Mouse (Mus musculus) stomach, embryonic 16.5 days (tissue): Measurements from ENCODE around the gene Rapgef4. TPM values are rescaled to one million over a fixed set of nuclear protein-coding genes. Genes with fewer than 3 reads are reported as not detected.

Experiments
- ATAC-seq: fragments of 200-750 bp; cut with Nextera tagmentation; 2 replicates; pipeline ENCODE4 v1.8.0; 2017; ENCODE audit warnings: moderate number of reproducible peaks, moderate TSS enrichment; ENCODE audit not compliant: insufficient read depth, low FRiP score
- H3K27ac ChIP-seq: fragments of 300-500 bp; sonication (generic); 2 replicates; pipeline ENCODE4 v1.5.1; 2014; ENCODE audit warnings: low read length
- H3K27me3 ChIP-seq: fragments of 300-500 bp; sonication (generic); 2 replicates; pipeline ENCODE4 v1.6.1; 2014; ENCODE audit warnings: low read length, control low read depth, mixed read lengths; ENCODE audit not compliant: control insufficient read depth, insufficient read depth
- H3K36me3 ChIP-seq: fragments of 300-500 bp; sonication (generic); 2 replicates; pipeline ENCODE4 v1.6.1; 2014; ENCODE audit warnings: low read length; ENCODE audit not compliant: control insufficient read depth, insufficient read depth
- H3K4me1 ChIP-seq: fragments of 300-500 bp; sonication (generic); 2 replicates; pipeline ENCODE4 v1.6.1; 2014; ENCODE audit warnings: low read length, control low read depth, mixed read lengths; ENCODE audit not compliant: control insufficient read depth, insufficient read depth
- H3K4me2 ChIP-seq: fragments of 300-500 bp; sonication (generic); 2 replicates; pipeline ENCODE4 v1.6.1; 2014; ENCODE audit warnings: low read depth, low read length, mixed read lengths
- H3K4me3 ChIP-seq: fragments of 300-500 bp; sonication (generic); replicated peaks from 2 replicates; pipeline ENCODE4 v1.5.1; 2014; ENCODE audit warnings: mild to moderate bottlenecking, low read length
- H3K9ac ChIP-seq: fragments of 300-500 bp; sonication (generic); 2 replicates; pipeline ENCODE4 v1.6.1; 2014; ENCODE audit warnings: low read length
- H3K9me3 ChIP-seq: fragments of 300-500 bp; sonication (generic); replicated peaks from 2 replicates; pipeline ENCODE4 v1.6.1; 2016; ENCODE audit warnings: low read length, control low read depth; ENCODE audit not compliant: control insufficient read depth
- WGBS: fragments of 180-500 bp; shearing (Covaris S2); extraction: QIAGEN DNeasy Blood & Tissue Kit; methylation state at CpG from one replicate; pipeline ENCODE4 v1.1.7; 2014; 5-methylcytosine and 5-hydroxymethylcytosine counted together
- polyA plus RNA-seq: library from polyadenylated mRNA; unstranded; fragments of >200 nt; fragmentation: Nextera tagmentation; extraction: Ambion mirVana; gene quantifications from 2 replicates; pipeline ENCODE4 v1.2.1, GENCODE M21; 2015

Gene Rapgef4
- polyA plus RNA-seq, 1 experiment from 2014 or later: 5.6 TPM

- Histone ChIP-seq H3K27ac (no peak overlapping the region), H3K4me3 (no peak overlapping the region), H3K27me3 (no peaks in the 10 kb centered on the region), H3K36me3 (no peaks in the 10 kb centered on the region), H3K4me2 (no peak overlapping the region), H3K9ac (no peak overlapping the region), H3K4me1 (peaks cover 8% of the 10 kb centered on the region), H3K9me3 (no peaks in the 10 kb centered on the region)
- WGBS: 25% methylated on average over 3 of the region's 3 CpGs
- no peak for ATAC-seq
Observed at GRCm38 (mm10) chr2:72092046-72092445, 111.0 kb downstream of the Rapgef4 start.

GRCm38 (mm10) chr2:72093402-72094037, 112.5 kb downstream of the Rapgef4 start:
- Histone ChIP-seq H3K4me3 (no peak overlapping the region), H3K4me1 (peaks cover 8% of the 10 kb centered on the region), H3K27ac (peak overlapping the region; percentile 82; the same call in 1 of the 2 replicates), H3K27me3 (no peaks in the 10 kb centered on the region), H3K9me3 (no peaks in the 10 kb centered on the region), H3K9ac (no peak overlapping the region), H3K36me3 (no peaks in the 10 kb centered on the region), H3K4me2 (no peak overlapping the region)
- 75% methylated on average over 20 of the region's 20 CpGs for WGBS
- ATAC-seq: no peak

- Histone ChIP-seq H3K27me3 (no peaks in the 10 kb centered on the region), H3K4me3 (no peak overlapping the region), H3K4me2 (no peak overlapping the region), H3K9me3 (no peaks in the 10 kb centered on the region), H3K27ac (peak overlapping the region; percentile 82), H3K4me1 (peaks cover 8% of the 10 kb centered on the region), H3K36me3 (no peaks in the 10 kb centered on the region), H3K9ac (no peak overlapping the region)
- WGBS: 73% methylated on average over 8 of the region's 8 CpGs
- ATAC-seq: no peak
Observed at GRCm38 (mm10) chr2:72094038-72094437, 113.0 kb downstream of the Rapgef4 start.

- no peak for ATAC-seq
- H3K27ac ChIP-seq: peak overlapping the region; percentile 82
Observed at GRCm38 (mm10) chr2:72094446-72094845, 113.4 kb downstream of the Rapgef4 start.

GRCm38 (mm10) chr2:72095002-72095401, 114.0 kb downstream of the Rapgef4 start:
- Histone ChIP-seq H3K27me3 (no peaks in the 10 kb centered on the region), H3K4me3 (no peak overlapping the region), H3K9ac (no peak overlapping the region), H3K4me2 (no peak overlapping the region), H3K36me3 (no peaks in the 10 kb centered on the region), H3K9me3 (no peaks in the 10 kb centered on the region), H3K4me1 (peaks cover 8% of the 10 kb centered on the region), H3K27ac (peak overlapping the region; percentile 34; the same call in 1 of the 2 replicates)
- no peak for ATAC-seq
- WGBS: 58% methylated on average over 6 of the region's 6 CpGs

More at GRCm38 (mm10) chr2:72094446-72094845, 113.4 kb downstream of the Rapgef4 start:
- H3K4me1 ChIP-seq: peaks cover 8% of the 10 kb centered on the region
- H3K4me3 ChIP-seq: no peak overlapping the region
- H3K36me3 ChIP-seq: no peaks in the 10 kb centered on the region
- H3K4me2 ChIP-seq: no peak overlapping the region
- WGBS: 45% methylated on average over 7 of the region's 7 CpGs
- H3K9me3 ChIP-seq: no peaks in the 10 kb centered on the region
- H3K9ac ChIP-seq: no peak overlapping the region
- H3K27me3 ChIP-seq: no peaks in the 10 kb centered on the region

GRCm38 (mm10) chr2:72096345-72096744, 115.3 kb downstream of the Rapgef4 start:
- Histone ChIP-seq H3K27ac (no peak overlapping the region), H3K4me1 (peaks cover 8% of the 10 kb centered on the region), H3K27me3 (no peaks in the 10 kb centered on the region), H3K9ac (no peak overlapping the region), H3K9me3 (no peaks in the 10 kb centered on the region), H3K36me3 (no peaks in the 10 kb centered on the region), H3K4me3 (no peak overlapping the region), H3K4me2 (no peak overlapping the region)
- 32% methylated on average over 3 of the region's 3 CpGs for WGBS
- no peak for ATAC-seq

- no peak overlapping the region for H3K4me3 ChIP-seq
- H3K9me3 ChIP-seq: no peaks in the 10 kb centered on the region
- no peak for ATAC-seq
- 79% methylated on average over 8 of the region's 8 CpGs for WGBS
- no peak overlapping the region for H3K27ac ChIP-seq
- H3K36me3 ChIP-seq: no peaks in the 10 kb centered on the region
- peaks cover 8% of the 10 kb centered on the region for H3K4me1 ChIP-seq
- no peak overlapping the region for H3K9ac ChIP-seq
- no peak overlapping the region for H3K4me2 ChIP-seq
- H3K27me3 ChIP-seq: no peaks in the 10 kb centered on the region
Observed at GRCm38 (mm10) chr2:72098366-72098765, 117.3 kb downstream of the Rapgef4 start.

- 67% methylated on average over 8 of the region's 8 CpGs for WGBS
Observed at GRCm38 (mm10) chr2:72104604-72105003, 123.6 kb downstream of the Rapgef4 start.

GRCm38 (mm10) chr2:72107525-72108180, 126.6 kb downstream of the Rapgef4 start:
- 67% methylated on average over 12 of the region's 12 CpGs for WGBS
- no peaks in the 10 kb centered on the region for H3K36me3 ChIP-seq
- no peak for ATAC-seq

More at GRCm38 (mm10) chr2:72104604-72105003, 123.6 kb downstream of the Rapgef4 start:
- H3K27ac ChIP-seq: no peak overlapping the region
- no peaks in the 10 kb centered on the region for H3K36me3 ChIP-seq
- no peaks in the 10 kb centered on the region for H3K4me1 ChIP-seq
- H3K27me3 ChIP-seq: no peaks in the 10 kb centered on the region
- H3K9ac ChIP-seq: no peak overlapping the region
- H3K4me2 ChIP-seq: no peak overlapping the region
- no peak for ATAC-seq
- H3K4me3 ChIP-seq: no peak overlapping the region
- no peaks in the 10 kb centered on the region for H3K9me3 ChIP-seq

More at GRCm38 (mm10) chr2:72107525-72108180, 126.6 kb downstream of the Rapgef4 start:
- no peaks in the 10 kb centered on the region for H3K9me3 ChIP-seq
- H3K4me2 ChIP-seq: no peak overlapping the region
- H3K9ac ChIP-seq: no peak overlapping the region
- H3K27ac ChIP-seq: no peak overlapping the region
- no peaks in the 10 kb centered on the region for H3K27me3 ChIP-seq
- H3K4me3 ChIP-seq: no peak overlapping the region
- H3K4me1 ChIP-seq: no peaks in the 10 kb centered on the region
